Mouse (Mus musculus) E14TG2a.4 (cell line): ENCODE measurements at regions not wholly inside any gene's neighbourhood (a gene's known extent, or its start where the extent isn't known, plus 50 kb on each side); places are given as distances from the start of the nearest gene placed in this dataset.

Experiments
- H3K27me3 ChIP-seq: 2 replicates; pipeline ENCODE4 v1.6.1; 2014; ENCODE audit warnings: low read length, control low read depth; ENCODE audit not compliant: insufficient read depth
- H3K36me3 ChIP-seq: 2 replicates; pipeline ENCODE4 v1.6.1; 2014; ENCODE audit warnings: low read length, control low read depth; ENCODE audit not compliant: insufficient read depth
- H3K4me1 ChIP-seq: replicated peaks from 2 replicates; pipeline ENCODE4 v1.6.1; 2014; ENCODE audit warnings: low read depth, low read length, control low read depth
- H3K4me3 ChIP-seq: replicated peaks from 2 replicates; pipeline ENCODE4 v1.5.1; 2014; ENCODE audit warnings: mild to moderate bottlenecking, low read length
- H3K9me3 ChIP-seq: 2 replicates; pipeline ENCODE4 v1.6.1; 2014; ENCODE audit warnings: low read length, control low read depth
- CTCF ChIP-seq: conservative IDR thresholded peaks from 2 replicates; pipeline ENCODE4 v1.5.1; 2014; ENCODE audit warnings: low read length
- NANOG ChIP-seq: IDR thresholded peaks from 2 replicates; pipeline ENCODE4 v1.6.1; 2014; ENCODE audit warnings: borderline replicate concordance, low read length, mixed read lengths
- POU5F1 ChIP-seq: IDR thresholded peaks from 2 replicates; pipeline ENCODE4 v1.6.1; 2014; ENCODE audit warnings: low read length, borderline replicate concordance

DNA sequence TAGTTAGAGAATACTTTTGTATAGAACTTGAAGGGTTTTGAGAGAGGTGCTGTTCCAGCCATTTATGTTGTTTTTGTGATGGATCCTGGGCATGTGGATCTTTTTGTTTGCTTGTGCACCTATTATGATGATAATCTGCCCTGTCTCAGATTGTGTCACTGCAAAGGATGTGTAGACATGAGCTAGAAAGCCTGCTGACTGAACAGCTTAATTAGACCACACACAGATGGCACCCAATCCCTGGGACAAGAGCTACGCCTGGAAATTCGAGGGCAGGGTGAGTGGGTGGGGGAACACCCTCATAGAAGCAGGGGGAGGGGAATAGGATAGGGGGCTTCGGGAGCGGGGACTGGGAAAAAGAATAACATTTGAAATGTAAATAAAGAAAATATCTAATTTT, 378.3 kb downstream of the Ostf1 start:
- TF ChIP-seq CTCF: no peak
- TF ChIP-seq POU5F1: no peak
- no peak for TF ChIP-seq NANOG
- H3K4me3 ChIP-seq: no peak overlapping the region
- no peaks in the 10 kb centered on the region for H3K27me3 ChIP-seq
- no peaks in the 10 kb centered on the region for H3K9me3 ChIP-seq
- H3K4me1 ChIP-seq: peaks cover 5% of the 10 kb centered on the region; the same call in 1 of the 2 replicates
- H3K36me3 ChIP-seq: no peaks in the 10 kb centered on the region
